Mouse (Mus musculus) heart, embryonic 12.5 days (tissue): ENCODE results near the gene Ube2j2. TPM values are rescaled to one million over a fixed set of nuclear protein-coding genes. Genes with fewer than 3 reads are reported as not detected.

Experiments
- ATAC-seq: fragments of 200-750 bp; cut with Nextera tagmentation; 2 replicates; pipeline ENCODE4 v1.8.0; 2017; ENCODE audit warnings: moderate TSS enrichment, moderate library complexity; ENCODE audit not compliant: insufficient number of reproducible peaks, low FRiP score
- H3K27ac ChIP-seq: fragments of 300-500 bp; sonication (generic); 2 replicates; pipeline ENCODE4 v1.5.1; 2016; ENCODE audit warnings: mild to moderate bottlenecking, moderate library complexity; ENCODE audit not compliant: poor library complexity, severe bottlenecking
- H3K27me3 ChIP-seq: fragments of 300-500 bp; sonication (generic); replicated peaks from 2 replicates; pipeline ENCODE4 v1.6.1; 2016; ENCODE audit warnings: mild to moderate bottlenecking, moderate library complexity
- H3K36me3 ChIP-seq: fragments of 300-500 bp; sonication (generic); 2 replicates; pipeline ENCODE4 v1.6.1; 2016; ENCODE audit warnings: mild to moderate bottlenecking, moderate library complexity
- H3K4me1 ChIP-seq: fragments of 300-500 bp; sonication (generic); replicated peaks from 2 replicates; pipeline ENCODE4 v1.6.1; 2016; ENCODE audit warnings: mild to moderate bottlenecking
- H3K4me2 ChIP-seq: fragments of 300-500 bp; sonication (generic); 2 replicates; pipeline ENCODE4 v1.6.1; 2016; ENCODE audit warnings: mild to moderate bottlenecking, moderate library complexity
- H3K4me3 ChIP-seq: fragments of 300-500 bp; sonication (generic); 2 replicates; pipeline ENCODE4 v1.5.1; 2016; ENCODE audit warnings: mild to moderate bottlenecking
- H3K9ac ChIP-seq: fragments of 300-500 bp; sonication (generic); 2 replicates; pipeline ENCODE4 v1.6.1; 2016; ENCODE audit warnings: mild to moderate bottlenecking, moderate library complexity
- H3K9me3 ChIP-seq: fragments of 300-500 bp; sonication (generic); replicated peaks from 2 replicates; pipeline ENCODE4 v1.6.1; 2016; ENCODE audit warnings: mild to moderate bottlenecking, moderate library complexity
- WGBS: fragments of 180-500 bp; shearing (Covaris S2); methylation state at CpG from one replicate; pipeline ENCODE4 v1.1.7; 2016; 5-methylcytosine and 5-hydroxymethylcytosine counted together
- microRNA-seq: library from miRNA; unstranded; fragments of <30 nt; microRNA quantifications from one replicate; pipeline ENCODE4, GENCODE M21; 2017
- polyA plus RNA-seq: library from polyadenylated mRNA; unstranded; fragments of >200 nt; fragmentation: Nextera tagmentation; extraction: Ambion mirVana; gene quantifications from 2 replicates; pipeline ENCODE4 v1.2.1, GENCODE M21; 2016

Gene Ube2j2
- polyA plus RNA-seq, 1 experiment from 2014 or later, result 101 TPM

DNA sequence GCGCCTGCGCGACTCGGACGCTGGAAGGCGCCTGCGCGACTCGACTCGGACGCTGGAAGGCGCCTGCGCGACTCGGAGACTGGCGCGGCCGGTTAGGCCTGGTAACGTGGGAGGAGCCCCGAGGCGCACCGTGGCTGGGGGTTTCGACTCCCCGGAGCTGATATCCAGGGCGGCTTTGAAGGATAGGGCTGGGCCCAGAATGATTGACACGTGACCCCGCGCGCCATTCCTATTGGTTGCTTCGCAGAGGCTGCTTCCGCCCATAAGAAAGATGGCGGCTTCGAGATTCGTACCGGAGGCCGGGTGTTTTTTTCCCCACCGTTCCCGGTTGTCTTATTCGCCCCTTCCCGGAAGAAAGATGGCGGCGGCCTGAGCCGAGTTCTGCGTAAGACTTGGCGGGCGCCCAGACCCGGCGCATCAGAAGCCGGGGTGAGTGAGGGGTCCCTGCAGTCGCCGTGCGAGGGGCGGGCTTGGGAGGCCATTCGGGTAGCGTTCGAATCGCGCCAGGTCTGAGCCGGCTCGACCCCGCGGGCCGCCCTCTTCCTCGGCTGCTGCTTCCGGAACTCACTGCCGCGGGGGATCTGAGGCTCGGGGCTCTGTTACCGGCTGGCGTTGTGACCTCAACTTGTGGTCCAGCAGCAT is 49.4 kb downstream of the Ube2j2 start:
- peak; percentile 89 for ATAC-seq
- Histone ChIP-seq H3K4me3 (peak overlapping the region; percentile 82), H3K9ac (peak overlapping the region; percentile 82), H3K9me3 (no peaks in the 10 kb centered on the region), H3K4me2 (peak overlapping the region; percentile 75), H3K4me1 (peaks cover 27% of the 10 kb centered on the region), H3K27me3 (no peaks in the 10 kb centered on the region), H3K27ac (peak overlapping the region; percentile 93), H3K36me3 (peaks cover 33% of the 10 kb centered on the region)
- under 1% methylated on average over 70 of the region's 70 CpGs for WGBS

- Histone ChIP-seq H3K4me2 (peak overlapping the region; percentile 75), H3K27me3 (no peaks in the 10 kb centered on the region), H3K9me3 (no peaks in the 10 kb centered on the region), H3K27ac (peak overlapping the region; percentile 93), H3K9ac (peak overlapping the region; percentile 82), H3K36me3 (peaks cover 38% of the 10 kb centered on the region), H3K4me3 (peak overlapping the region; percentile 82), H3K4me1 (peaks cover 22% of the 10 kb centered on the region)
- 5% methylated on average over 15 of the region's 15 CpGs for WGBS
- ATAC-seq, result no peak
Observed at GRCm38 (mm10) chr4:155993606-155994005, 50.0 kb downstream of the Ube2j2 start.

- H3K4me3 ChIP-seq, result no peak overlapping the region
- WGBS, result 84% methylated on average over 3 of the region's 3 CpGs
- ATAC-seq, result no peak
- no peak overlapping the region for H3K4me2 ChIP-seq
- no peaks in the 10 kb centered on the region for H3K9me3 ChIP-seq
- H3K27me3 ChIP-seq, result no peaks in the 10 kb centered on the region
- no peaks in the 10 kb centered on the region for H3K4me1 ChIP-seq
- H3K27ac ChIP-seq, result no peak overlapping the region
- H3K36me3 ChIP-seq, result peaks cover 91% of the 10 kb centered on the region
- H3K9ac ChIP-seq, result no peak overlapping the region
Observed at GRCm38 (mm10) chr4:156004109-156004508, 60.5 kb downstream of the Ube2j2 start.

GRCm38 (mm10) chr4:156008369-156008768 is 64.7 kb downstream of the Ube2j2 start:
- no peaks in the 10 kb centered on the region for H3K9me3 ChIP-seq
- H3K4me2 ChIP-seq, result no peak overlapping the region
- ATAC-seq, result no peak
- no peaks in the 10 kb centered on the region for H3K4me1 ChIP-seq
- H3K27me3 ChIP-seq, result no peaks in the 10 kb centered on the region
- no peak overlapping the region for H3K4me3 ChIP-seq
- H3K36me3 ChIP-seq, result peaks cover 92% of the 10 kb centered on the region
- no peak overlapping the region for H3K27ac ChIP-seq
- WGBS, result 94% methylated on average over 4 of the region's 4 CpGs
- no peak overlapping the region for H3K9ac ChIP-seq

Small RNAs within 50 kb of the gene (microRNA-seq; reads per million reads assigned to microRNA genes)
- not detected for gene Gm22991

Other genes starting within 250 kb of the Ube2j2 start
- gene Fndc10, start 249.5 kb upstream of the Ube2j2 start, polyA plus RNA-seq, result 5.2 and 5.5 TPM in 2 replicates
- 111 and 116 TPM in 2 replicates for gene Ssu72, start 239.0 kb upstream of the Ube2j2 start, polyA plus RNA-seq
- 0.63 and 0.67 TPM in 2 replicates for gene Tmem240, start 209.0 kb upstream of the Ube2j2 start, polyA plus RNA-seq
- 102 and 104 TPM in 2 replicates for gene Atad3a, start 182.7 kb upstream of the Ube2j2 start, polyA plus RNA-seq
- gene Vwa1, start 169.1 kb upstream of the Ube2j2 start, polyA plus RNA-seq, result 1.7 TPM in 2 replicates
- 7.0 and 7.2 TPM in 2 replicates for gene Tmem88b, start 158.0 kb upstream of the Ube2j2 start, polyA plus RNA-seq
- not detected in 2 replicates for gene Ankrd65, start 153.4 kb upstream of the Ube2j2 start, polyA plus RNA-seq
- gene Mrpl20, start 141.0 kb upstream of the Ube2j2 start, polyA plus RNA-seq, result 137 and 151 TPM in 2 replicates
- 137 TPM in 2 replicates for gene Ccnl2, start 131.3 kb upstream of the Ube2j2 start, polyA plus RNA-seq
- gene Aurkaip1, start 112.6 kb upstream of the Ube2j2 start, polyA plus RNA-seq, result 128 and 132 TPM in 2 replicates
- gene Mxra8, start 104.2 kb upstream of the Ube2j2 start, polyA plus RNA-seq, result 50.2 and 62.4 TPM in 2 replicates
- 9.4 and 10.1 TPM in 2 replicates for gene Dvl1, start 96.4 kb upstream of the Ube2j2 start, polyA plus RNA-seq
- gene Tas1r3, start 80.5 kb upstream of the Ube2j2 start, polyA plus RNA-seq, result 0.13 and 0.19 TPM in 2 replicates
- gene Cptp, start 74.4 kb upstream of the Ube2j2 start, polyA plus RNA-seq, result 9.2 and 10.1 TPM in 2 replicates
- gene Ints11, start 74.3 kb upstream of the Ube2j2 start, polyA plus RNA-seq, result 37.8 and 38.3 TPM in 2 replicates
- gene Pusl1, start 52.0 kb upstream of the Ube2j2 start, polyA plus RNA-seq, result 31.2 and 31.5 TPM in 2 replicates
- gene Acap3, start 52.0 kb upstream of the Ube2j2 start, polyA plus RNA-seq, result 13.8 and 14.2 TPM in 2 replicates
- 21.1 and 23.8 TPM in 2 replicates for gene C1qtnf12, start 18.5 kb downstream of the Ube2j2 start, polyA plus RNA-seq
- gene B3galt6, start 48.8 kb downstream of the Ube2j2 start, polyA plus RNA-seq, result 10.3 and 11.0 TPM in 2 replicates
- 138 and 140 TPM in 2 replicates for gene Sdf4, start 49.0 kb downstream of the Ube2j2 start, polyA plus RNA-seq
- gene Tnfrsf4, start 70.0 kb downstream of the Ube2j2 start, polyA plus RNA-seq, result 0.37 TPM in 1 of 2 replicates, not detected in the other
- 1.9 and 2.1 TPM in 2 replicates for gene Tnfrsf18, start 82.3 kb downstream of the Ube2j2 start, polyA plus RNA-seq
- 0.14 and 0.24 TPM in 2 replicates for gene Ttll10, start 115.6 kb downstream of the Ube2j2 start, polyA plus RNA-seq
- gene 9430015G10Rik, start 166.2 kb downstream of the Ube2j2 start, polyA plus RNA-seq, result 22.1 and 23.7 TPM in 2 replicates
- gene Rnf223, start 186.7 kb downstream of the Ube2j2 start, polyA plus RNA-seq, result 0.28 and 0.33 TPM in 2 replicates